In genomic region chr9:66373432-66373831, GRCm38 (mm10) we compare ENCODE assay signal across 20 mouse cellular contexts. TPM values are rescaled to one million over a fixed set of nuclear protein-coding genes. Genes with fewer than 3 reads are reported as not detected.
DNase-seq lines count a peak whose midpoint lies in the region; ATAC-seq and TF ChIP-seq lines count a peak whose summit lies in the region.
"Had no signal": no experiment of that assay in that cellular context is flagged by ENCODE, and none has a peak within 500 bp of the region (broad histone marks: within the 10 kb centered on the region; RNA-seq: fewer than 3 reads in every experiment).

No protein-coding gene starts in this region.

- H3K9me3 ChIP-seq in kidney, postnatal 0 days (replicated peaks; ENCODE audit: low read length), result no peaks in the 10 kb centered on the region
- no peaks in the 10 kb centered on the region for H3K9me3 ChIP-seq in E14TG2a.4 (ENCODE audit: low read length)
- H3K9me3 ChIP-seq: embryonic facial prominence, embryonic 15.5 days; hindbrain, embryonic 12.5 days; liver, embryonic 13.5 days had no signal

- no peak overlapping the region for H3K27ac ChIP-seq in kidney, postnatal 0 days
- H3K27ac ChIP-seq: embryonic facial prominence, embryonic 15.5 days; hindbrain, embryonic 12.5 days; liver, embryonic 13.5 days had no signal

- no peak for DNase-seq in kidney, postnatal 0 days (ENCODE audit: low spot score)
- no peak for DNase-seq in kidney, postnatal 36 days
- DNase-seq in 416B (ENCODE audit: low read depth), result peak; percentile 28
- peak; percentile 34 for DNase-seq in ZHBTc4 (ENCODE audit: low read depth, low spot score)
- DNase-seq in left cerebral cortex, adult 18-20 months (ENCODE audit: low spot score in 2 of 2), result no peak
- DNase-seq in thymus, postnatal 25 days, result no peak
- DNase-seq in right cerebral cortex, postnatal 14 days, result no peak
- DNase-seq: adrenal gland, adult 8-10 months; cerebellum, postnatal 14 days; embryo, embryonic 11 days; gastrocnemius, postnatal 25 days; heart, postnatal 10 days; kidney, postnatal 14 days; liver, embryonic 13.5 days; lung, postnatal 14 days; thymus, adult 18-20 months had no signal

- no peak for ATAC-seq in kidney, postnatal 0 days (replicated peaks; ENCODE audit: low FRiP score, low read depth)
- ATAC-seq: intestine, embryonic 16.5 days had no signal

- WGBS in kidney, postnatal 0 days, result 91% methylated on average over 3 of the region's 3 CpGs

- no peaks in the 10 kb centered on the region for H3K27me3 ChIP-seq in kidney, postnatal 0 days (ENCODE audit: insufficient read depth, low read length)
- no peaks in the 10 kb centered on the region for H3K27me3 ChIP-seq in E14TG2a.4 (ENCODE audit: insufficient read depth, low read length)
- H3K27me3 ChIP-seq: embryonic facial prominence, embryonic 15.5 days; hindbrain, embryonic 12.5 days; liver, embryonic 13.5 days had no signal

- no peaks in the 10 kb centered on the region for H3K4me1 ChIP-seq in kidney, postnatal 0 days (replicated peaks; ENCODE audit: insufficient read depth, low read length)
- peaks cover 28% of the 10 kb centered on the region for H3K4me1 ChIP-seq in E14TG2a.4 (replicated peaks; ENCODE audit: low read depth, low read length)
- H3K4me1 ChIP-seq: embryonic facial prominence, embryonic 15.5 days had no signal

- no peak overlapping the region for H3K4me2 ChIP-seq in kidney, postnatal 0 days (ENCODE audit: low read length)
- H3K4me2 ChIP-seq: embryonic facial prominence, embryonic 15.5 days; hindbrain, embryonic 12.5 days; liver, embryonic 13.5 days had no signal

- no peaks in the 10 kb centered on the region for H3K36me3 ChIP-seq in kidney, postnatal 0 days (ENCODE audit: insufficient read depth, low read length)
- peaks cover 24% of the 10 kb centered on the region for H3K36me3 ChIP-seq in E14TG2a.4 (ENCODE audit: insufficient read depth, low read length)

- TF ChIP-seq CTCF in kidney, postnatal 0 days (IDR thresholded peaks at IDR 0.05; ENCODE audit: low read depth), result 0 out of 2 replicates have a peak, but pooled peaks have one; percentile 16
- peak; percentile 23; the same call in 1 of the 2 replicates for TF ChIP-seq CTCF in E14TG2a.4 (conservative IDR thresholded peaks at IDR 0.05; ENCODE audit: low read length)

- H3K4me3 ChIP-seq in kidney, postnatal 0 days (replicated peaks; ENCODE audit: low read depth, low read length), result no peak overlapping the region
- no peak overlapping the region for H3K4me3 ChIP-seq in E14TG2a.4 (replicated peaks; ENCODE audit: low read length)
- H3K4me3 ChIP-seq: embryonic facial prominence, embryonic 15.5 days; hindbrain, embryonic 12.5 days; liver, embryonic 13.5 days had no signal

- H3K9ac ChIP-seq in kidney, postnatal 0 days (ENCODE audit: low read depth, low read length), result no peak overlapping the region
- H3K9ac ChIP-seq: embryonic facial prominence, embryonic 15.5 days; hindbrain, embryonic 12.5 days; liver, embryonic 13.5 days had no signal

RNA-seq across cellular contexts. Expression of gene Herc1, which starts 23.2 kb away (rescaled TPM):
- polyA plus RNA-seq in kidney, postnatal 0 days (2015; fragmentation: Nextera tagmentation; extraction: Ambion mirVana), result 12.6 and 12.8 TPM in 2 replicates
- total RNA-seq in left cerebral cortex, adult 18-20 months (2021), result 100 to 1,000 TPM; 110 to 114 TPM

Comparison
In these comparisons a context has a peak if more than half of its experiments do, and no peak if none do; other contexts are left out.
1. DNase-seq: peak in 416B (single experiment) and ZHBTc4 (single experiment); none in kidney, postnatal 0 days (single experiment), kidney, postnatal 36 days (0 of 2), left cerebral cortex, adult 18-20 months (0 of 2), thymus, postnatal 25 days (single experiment) and right cerebral cortex, postnatal 14 days (single experiment).